Mouse (Mus musculus) liver, embryonic 14.5 days (tissue): ENCODE data around the gene Hacl1. TPM values are rescaled to one million over a fixed set of nuclear protein-coding genes. Genes with fewer than 3 reads are reported as not detected.
A peak's percentile ranks its signal among the peaks of the same experiment; 100 is the strongest.

Source experiments
- ATAC-seq: fragments of 200-750 bp; cut with Nextera tagmentation; 2 replicates; pipeline ENCODE4 v1.8.0; 2017; ENCODE audit warnings: moderate number of reproducible peaks, mild to moderate bottlenecking, moderate library complexity; ENCODE audit not compliant: insufficient read depth
- DNase-seq, 3 experiments: peaks; one replicate each; pipeline ENCODE4 v3.0.0-alpha.2; 2012 to 2013; ENCODE audit warnings: low read depth in 3 of 3, low spot score in 3 of 3
- H3K27ac ChIP-seq: fragments of 300-500 bp; sonication (generic); 2 replicates; pipeline ENCODE4 v1.5.1; 2014; ENCODE audit warnings: moderate library complexity, mild to moderate bottlenecking, control low read depth, inconsistent platforms
- H3K27me3 ChIP-seq: fragments of 300-500 bp; sonication (generic); 2 replicates; pipeline ENCODE4 v1.6.1; 2014; ENCODE audit warnings: mild to moderate bottlenecking, low read length, moderate library complexity; ENCODE audit not compliant: control insufficient read depth, insufficient read depth
- H3K36me3 ChIP-seq: fragments of 300-500 bp; sonication (generic); replicated peaks from 2 replicates; pipeline ENCODE4 v1.6.1; 2014; ENCODE audit warnings: low read depth; ENCODE audit not compliant: control insufficient read depth, insufficient read depth
- H3K4me1 ChIP-seq, 2 experiments: fragments of 200-500 bp in 1 of 2; fragments of 300-500 bp in 1 of 2; sonication (generic) in 1 of 2; replicated peaks; 2 replicates each; pipeline ENCODE4 v1.6.1; 2012 to 2014; ENCODE audit warnings: antibody characterized with exemption in 1 of 2, inconsistent platforms in 1 of 2, low read length in 1 of 2; ENCODE audit not compliant: control insufficient read depth in 2 of 2, insufficient read depth in 2 of 2
- H3K4me2 ChIP-seq: fragments of 300-500 bp; sonication (generic); 2 replicates; pipeline ENCODE4 v1.6.1; 2014; ENCODE audit warnings: low read depth, mild to moderate bottlenecking, control low read depth, moderate library complexity
- H3K4me3 ChIP-seq, 2 experiments: fragments of 200-500 bp in 1 of 2; fragments of 300-500 bp in 1 of 2; sonication (generic) in 1 of 2; 2 replicates each; pipeline ENCODE4 v1.5.1; 2012 to 2014; ENCODE audit warnings: low read depth in 2 of 2, low read length in 2 of 2, mild to moderate bottlenecking in 2 of 2, control low read depth in 1 of 2, inconsistent platforms in 1 of 2, moderate library complexity in 1 of 2; ENCODE audit not compliant: insufficient read depth in 1 of 2
- H3K9ac ChIP-seq: fragments of 300-500 bp; sonication (generic); replicated peaks from 2 replicates; pipeline ENCODE4 v1.6.1; 2014; ENCODE audit warnings: mild to moderate bottlenecking, control low read depth, moderate library complexity
- H3K9me3 ChIP-seq: fragments of 300-500 bp; sonication (generic); 2 replicates; pipeline ENCODE4 v1.6.1; 2016; ENCODE audit warnings: low read length, mixed read lengths; ENCODE audit not compliant: control insufficient read depth
- CTCF ChIP-seq: IDR thresholded peaks from 2 replicates; pipeline ENCODE4 v1.5.1; 2016; ENCODE audit warnings: antibody characterized with exemption, low read depth, control low read depth
- EP300 ChIP-seq: IDR thresholded peaks from 2 replicates; pipeline ENCODE4 v1.6.1; 2016; ENCODE audit warnings: antibody characterized with exemption, low read depth
- WGBS: fragments of 180-500 bp; shearing (Covaris S2); extraction: QIAGEN DNeasy Blood & Tissue Kit; methylation state at CpG from one replicate; pipeline ENCODE4 v1.1.7; 2014; ENCODE audit not compliant: insufficient replicate concordance; 5-methylcytosine and 5-hydroxymethylcytosine counted together
- polyA plus RNA-seq, 2 experiments: library from polyadenylated mRNA; depleted of rRNA in 1 of 2; stranded (reverse) in 1 of 2; unstranded in 1 of 2; fragments of >200 nt; fragmentation: Nextera tagmentation in 1 of 2; extraction: Ambion mirVana in 1 of 2; gene quantifications; 2 replicates each; pipeline versions ENCODE4 v1.2.1 to v1.2.3; 2012 to 2014

The Hacl1 gene
- polyA plus RNA-seq, 2 experiments = 7.4 to 13.3 TPM

DNA sequence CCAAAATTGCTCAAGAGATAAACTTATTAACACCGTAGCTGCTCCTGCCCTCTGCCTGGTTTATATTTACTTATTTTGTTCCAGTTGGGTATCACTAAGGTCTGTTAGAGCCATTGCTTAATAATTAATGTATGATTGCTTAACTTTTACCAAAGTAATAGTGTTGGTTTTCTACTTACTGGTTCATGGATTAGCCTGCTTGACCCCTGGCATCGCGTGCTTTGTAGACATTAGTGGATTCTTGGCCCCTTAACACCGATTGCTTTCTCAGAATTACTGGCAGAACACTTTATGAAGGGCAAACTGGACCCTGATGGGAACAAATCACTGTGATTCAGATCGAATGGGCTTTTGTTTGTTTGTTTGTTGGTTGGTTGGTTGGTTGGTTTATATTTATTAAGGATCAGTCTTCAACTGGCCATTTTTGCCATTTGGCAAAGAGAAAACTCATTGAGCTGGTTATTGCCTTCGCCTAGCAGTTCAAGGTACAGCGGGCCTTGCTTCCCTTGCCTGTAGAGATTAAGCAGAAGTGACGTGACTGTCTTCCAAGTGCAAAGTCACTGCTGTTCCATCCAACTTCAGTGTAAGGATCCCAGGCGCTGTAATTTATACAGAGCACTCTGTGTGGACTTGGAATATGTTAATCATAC is 545 bp upstream of the Hacl1 start:
- peak overlapping the region; percentile 92 for H3K4me2 ChIP-seq
- peaks cover 5 to 12% of the 10 kb centered on the region in 2 experiments for H3K4me1 ChIP-seq
- no peaks in the 10 kb centered on the region for H3K36me3 ChIP-seq
- H3K27me3 ChIP-seq = no peaks in the 10 kb centered on the region
- H3K9ac ChIP-seq = peak overlapping the region; percentile 57
- no peak for ATAC-seq
- TF ChIP-seq CTCF (no peak), EP300 (no peak)
- H3K27ac ChIP-seq = peak overlapping the region; percentile 78
- WGBS = 57% methylated on average over 9 of the region's 9 CpGs
- no peak for DNase-seq
- no peaks in the 10 kb centered on the region for H3K9me3 ChIP-seq
- peak overlapping the region; percentile 81 to 82 for H3K4me3 ChIP-seq

- TF ChIP-seq EP300 (no peak), CTCF (no peak)
- Histone ChIP-seq H3K27ac (peak within 1 kb of the TSS; percentile 78), H3K9me3 (no peaks in the 10 kb centered on the region), H3K9ac (peak within 1 kb of the TSS; percentile 97), H3K4me2 (peak within 1 kb of the TSS; percentile 92), H3K27me3 (no peaks in the 10 kb centered on the region), H3K4me3 (peak within 1 kb of the TSS; percentile 81 to 82), H3K4me1 (peaks cover 5 to 12% of the 10 kb centered on the region in 2 experiments), H3K36me3 (no peaks in the 10 kb centered on the region)
- peak; percentile 10 for ATAC-seq
- WGBS = 3% methylated on average over 26 of the region's 26 CpGs
- DNase-seq = no peak
Measured at GRCm38 (mm10) chr14:31640346-31640889, 668 bp downstream of the Hacl1 start, which contains the start of gene Gm49387. TSS of gene Gm49387 (minus strand) at chr14:31640878.

GRCm38 (mm10) chr14:31630677-31631076 is 10.4 kb downstream of the Hacl1 start:
- no peak for DNase-seq
- Histone ChIP-seq H3K27ac (no peak overlapping the region), H3K4me1 (no peaks in the 10 kb centered on the region), H3K9ac (no peak overlapping the region), H3K4me3 (no peak overlapping the region), H3K36me3 (no peaks in the 10 kb centered on the region), H3K9me3 (no peaks in the 10 kb centered on the region), H3K27me3 (no peaks in the 10 kb centered on the region), H3K4me2 (no peak overlapping the region)
- 71% methylated on average over 7 of the region's 7 CpGs for WGBS
- TF ChIP-seq EP300 (no peak), CTCF (no peak)
- no peak for ATAC-seq

GRCm38 (mm10) chr14:31622748-31623147 is 18.3 kb downstream of the Hacl1 start:
- H3K27ac ChIP-seq = no peak overlapping the region
- no peak overlapping the region for H3K9ac ChIP-seq
- H3K4me3 ChIP-seq = no peak overlapping the region
- H3K4me1 ChIP-seq = peaks cover 0 to 1% of the 10 kb centered on the region in 2 experiments; a peak in 1 of 4 replicates
- no peak for DNase-seq
- H3K36me3 ChIP-seq = no peaks in the 10 kb centered on the region
- H3K27me3 ChIP-seq = no peaks in the 10 kb centered on the region
- WGBS = 73% methylated on average over 12 of the region's 12 CpGs
- H3K4me2 ChIP-seq = no peak overlapping the region
- ATAC-seq = no peak
- no peak for TF ChIP-seq EP300
- no peak for TF ChIP-seq CTCF
- H3K9me3 ChIP-seq = no peaks in the 10 kb centered on the region

DNA sequence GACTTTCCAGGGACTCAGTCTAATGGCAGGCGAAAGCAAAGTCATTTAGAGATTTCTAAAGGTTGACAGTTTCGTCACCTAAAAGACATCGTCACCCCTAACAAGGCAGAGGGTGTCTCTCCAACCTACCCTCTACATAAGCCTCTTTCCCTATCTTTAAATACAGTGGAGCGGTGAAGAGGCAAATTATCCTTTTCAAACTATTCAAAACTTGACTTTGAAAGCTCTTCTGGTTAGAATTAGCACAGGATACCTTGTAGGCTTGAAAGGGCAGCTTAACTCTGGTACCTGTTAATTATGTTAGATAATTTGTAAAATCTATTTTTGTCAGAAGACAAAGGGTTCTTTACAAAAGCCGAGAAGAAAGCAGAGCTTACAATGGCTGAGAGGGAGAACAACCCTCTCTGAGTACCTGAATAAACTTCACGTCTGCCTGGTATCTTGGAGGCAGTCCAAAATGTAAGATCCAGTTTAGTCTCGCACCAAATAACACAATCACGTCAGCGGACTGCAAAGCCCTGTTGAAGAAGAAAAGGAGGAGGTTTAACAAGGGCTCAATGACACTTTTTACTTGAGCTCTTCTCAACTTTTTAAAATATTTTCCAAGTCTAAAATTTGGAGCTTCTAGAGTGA is 20.4 kb downstream of the Hacl1 start:
- WGBS = 77% methylated on average over 9 of the region's 9 CpGs
- H3K4me1 ChIP-seq = peaks cover 0 to 1% of the 10 kb centered on the region in 2 experiments; a peak in 1 of 4 replicates
- no peak overlapping the region for H3K4me2 ChIP-seq
- TF ChIP-seq CTCF (no peak), EP300 (no peak)
- no peaks in the 10 kb centered on the region for H3K27me3 ChIP-seq
- H3K9ac ChIP-seq = no peak overlapping the region
- ATAC-seq = no peak
- H3K9me3 ChIP-seq = no peaks in the 10 kb centered on the region
- no peak for DNase-seq
- no peak overlapping the region for H3K4me3 ChIP-seq
- H3K27ac ChIP-seq = no peak overlapping the region
- H3K36me3 ChIP-seq = no peaks in the 10 kb centered on the region
